Mouse (Mus musculus) brain, embryonic 14.5 days (tissue): Measurements from ENCODE around the gene Mapk8ip1.

Experiments
- CTCF ChIP-seq: fragments of 200-500 bp; IDR thresholded peaks from 2 replicates; pipeline ENCODE4 v1.5.1; 2012; ENCODE audit warnings: inconsistent platforms, mild to moderate bottlenecking, moderate library complexity, borderline replicate concordance; ENCODE audit not compliant: insufficient read depth, insufficient read length; ENCODE audit errors: extremely low read depth
- POLR2A ChIP-seq: fragments of 200-500 bp; IDR thresholded peaks from 2 replicates; pipeline ENCODE4 v1.6.1; 2012; ENCODE audit warnings: mild to moderate bottlenecking, inconsistent platforms, borderline replicate concordance; ENCODE audit not compliant: poor library complexity, insufficient read depth, insufficient read length, severe bottlenecking; ENCODE audit errors: extremely low read depth

GRCm38 (mm10) chr2:92385113-92386051, 15.7 kb downstream of the Mapk8ip1 start:
- TF ChIP-seq POLR2A (no peak), CTCF (no peak)
